Mouse (Mus musculus) liver, embryonic 12.5 days (tissue): Measurements from ENCODE around the gene Trp53i11. TPM values are rescaled to one million over a fixed set of nuclear protein-coding genes. Genes with fewer than 3 reads are reported as not detected.

Experiments
- ATAC-seq: fragments of 200-750 bp; cut with Nextera tagmentation; 2 replicates; pipeline ENCODE4 v1.8.0; 2017; ENCODE audit warnings: moderate number of reproducible peaks, mild to moderate bottlenecking, moderate library complexity
- H3K27ac ChIP-seq: fragments of 300-500 bp; sonication (generic); 2 replicates; pipeline ENCODE4 v1.5.1; 2016; ENCODE audit warnings: mild to moderate bottlenecking
- H3K27me3 ChIP-seq: fragments of 300-500 bp; sonication (generic); replicated peaks from 2 replicates; pipeline ENCODE4 v1.6.1; 2016; ENCODE audit warnings: mild to moderate bottlenecking, moderate library complexity
- H3K36me3 ChIP-seq: fragments of 300-500 bp; sonication (generic); 2 replicates; pipeline ENCODE4 v1.6.1; 2016; ENCODE audit warnings: mild to moderate bottlenecking, moderate library complexity
- H3K4me1 ChIP-seq: fragments of 300-500 bp; sonication (generic); 2 replicates; pipeline ENCODE4 v1.6.1; 2016
- H3K4me2 ChIP-seq: fragments of 300-500 bp; sonication (generic); 2 replicates; pipeline ENCODE4 v1.6.1; 2016; ENCODE audit warnings: mild to moderate bottlenecking, moderate library complexity
- H3K4me3 ChIP-seq: fragments of 300-500 bp; sonication (generic); 2 replicates; pipeline ENCODE4 v1.5.1; 2016; ENCODE audit warnings: mild to moderate bottlenecking, moderate library complexity
- H3K9ac ChIP-seq: fragments of 300-500 bp; sonication (generic); 2 replicates; pipeline ENCODE4 v1.6.1; 2016; ENCODE audit warnings: mild to moderate bottlenecking, moderate library complexity
- H3K9me3 ChIP-seq: fragments of 300-500 bp; sonication (generic); replicated peaks from 2 replicates; pipeline ENCODE4 v1.6.1; 2016; ENCODE audit warnings: mild to moderate bottlenecking, moderate library complexity
- WGBS: fragments of 180-500 bp; shearing (Covaris S2); methylation state at CpG from one replicate; pipeline ENCODE4 v1.1.7; 2016; ENCODE audit not compliant: insufficient replicate concordance; 5-methylcytosine and 5-hydroxymethylcytosine counted together
- polyA plus RNA-seq: library from polyadenylated mRNA; unstranded; fragments of >200 nt; fragmentation: Nextera tagmentation; extraction: Ambion mirVana; gene quantifications from 2 replicates; pipeline ENCODE4 v1.2.1, GENCODE M21; 2016

The Trp53i11 gene
- polyA plus RNA-seq, 1 experiment from 2014 or later = 2.6 TPM

- Histone ChIP-seq H3K9me3 (no peaks in the 10 kb centered on the region), H3K4me1 (peaks cover 5% of the 10 kb centered on the region; the same call in 1 of the 2 replicates), H3K9ac (no peak overlapping the region), H3K4me3 (no peak overlapping the region), H3K36me3 (no peaks in the 10 kb centered on the region), H3K27me3 (no peaks in the 10 kb centered on the region; the same call in 1 of the 2 replicates), H3K27ac (no peak overlapping the region), H3K4me2 (no peak overlapping the region)
- no peak for ATAC-seq
- 31% methylated on average over 10 of the region's 10 CpGs for WGBS
Measured at GRCm38 (mm10) chr2:93203682-93204081, 16.3 kb downstream of the Trp53i11 start.

GRCm38 (mm10) chr2:93204571-93204970 lies 17.2 kb downstream of the Trp53i11 start:
- Histone ChIP-seq H3K9me3 (no peaks in the 10 kb centered on the region), H3K36me3 (no peaks in the 10 kb centered on the region), H3K4me2 (no peak overlapping the region), H3K27ac (no peak overlapping the region), H3K4me1 (peaks cover 5% of the 10 kb centered on the region; the same call in 1 of the 2 replicates), H3K9ac (no peak overlapping the region), H3K27me3 (no peaks in the 10 kb centered on the region; the same call in 1 of the 2 replicates), H3K4me3 (no peak overlapping the region)
- ATAC-seq = no peak
- 62% methylated on average over 6 of the region's 6 CpGs for WGBS

GRCm38 (mm10) chr2:93206126-93206525 lies 18.8 kb downstream of the Trp53i11 start:
- no peaks in the 10 kb centered on the region for H3K36me3 ChIP-seq
- no peak overlapping the region for H3K9ac ChIP-seq
- 79% methylated on average over 1 of the region's 1 CpGs for WGBS

GRCm38 (mm10) chr2:93212386-93212785 lies 25.0 kb downstream of the Trp53i11 start:
- H3K27ac ChIP-seq = no peak overlapping the region
- no peaks in the 10 kb centered on the region for H3K27me3 ChIP-seq
- no peaks in the 10 kb centered on the region for H3K9me3 ChIP-seq
- no peaks in the 10 kb centered on the region for H3K36me3 ChIP-seq
- WGBS = 63% methylated on average over 2 of the region's 2 CpGs
- H3K4me2 ChIP-seq = no peak overlapping the region
- no peak for ATAC-seq
- peaks cover 11% of the 10 kb centered on the region for H3K4me1 ChIP-seq
- no peak overlapping the region for H3K4me3 ChIP-seq
- no peak overlapping the region for H3K9ac ChIP-seq

More at GRCm38 (mm10) chr2:93206126-93206525, 18.8 kb downstream of the Trp53i11 start:
- Histone ChIP-seq H3K4me1 (no peaks in the 10 kb centered on the region), H3K4me2 (no peak overlapping the region), H3K27ac (no peak overlapping the region), H3K4me3 (no peak overlapping the region), H3K9me3 (no peaks in the 10 kb centered on the region), H3K27me3 (no peaks in the 10 kb centered on the region; the same call in 1 of the 2 replicates)
- no peak for ATAC-seq

- Histone ChIP-seq H3K9me3 (no peaks in the 10 kb centered on the region), H3K27me3 (no peaks in the 10 kb centered on the region), H3K36me3 (no peaks in the 10 kb centered on the region), H3K9ac (no peak overlapping the region), H3K4me2 (no peak overlapping the region), H3K27ac (no peak overlapping the region), H3K4me3 (no peak overlapping the region), H3K4me1 (peaks cover 14% of the 10 kb centered on the region)
- ATAC-seq = no peak
- WGBS = 87% methylated on average over 2 of the region's 2 CpGs
Measured at GRCm38 (mm10) chr2:93212865-93213264, 25.5 kb downstream of the Trp53i11 start.

GRCm38 (mm10) chr2:93214192-93214591 lies 26.8 kb downstream of the Trp53i11 start:
- no peak overlapping the region for H3K9ac ChIP-seq
- H3K27ac ChIP-seq = no peak overlapping the region
- no peak overlapping the region for H3K4me2 ChIP-seq
- ATAC-seq = no peak; the same call in 1 of the 2 replicates
- WGBS = 24% methylated on average over 1 of the region's 1 CpGs
- H3K36me3 ChIP-seq = no peaks in the 10 kb centered on the region
- H3K27me3 ChIP-seq = no peaks in the 10 kb centered on the region
- H3K9me3 ChIP-seq = no peaks in the 10 kb centered on the region
- peaks cover 14% of the 10 kb centered on the region for H3K4me1 ChIP-seq
- no peak overlapping the region for H3K4me3 ChIP-seq

- H3K27ac ChIP-seq = no peak overlapping the region
- ATAC-seq = no peak
- H3K9ac ChIP-seq = no peak overlapping the region
- no peaks in the 10 kb centered on the region for H3K27me3 ChIP-seq
- H3K9me3 ChIP-seq = no peaks in the 10 kb centered on the region
- H3K36me3 ChIP-seq = no peaks in the 10 kb centered on the region
- H3K4me1 ChIP-seq = peaks cover 14% of the 10 kb centered on the region
- WGBS = 64% methylated on average over 10 of the region's 10 CpGs
- no peak overlapping the region for H3K4me2 ChIP-seq
- no peak overlapping the region for H3K4me3 ChIP-seq
Measured at GRCm38 (mm10) chr2:93215790-93216189, 28.4 kb downstream of the Trp53i11 start.

- H3K36me3 ChIP-seq = no peaks in the 10 kb centered on the region
- peaks cover 14% of the 10 kb centered on the region for H3K4me1 ChIP-seq
- H3K9ac ChIP-seq = no peak overlapping the region
- 30% methylated on average over 7 of the region's 7 CpGs for WGBS
- no peak overlapping the region for H3K4me2 ChIP-seq
- ATAC-seq = no peak
- no peaks in the 10 kb centered on the region for H3K27me3 ChIP-seq
- H3K27ac ChIP-seq = no peak overlapping the region
- H3K4me3 ChIP-seq = no peak overlapping the region
- H3K9me3 ChIP-seq = no peaks in the 10 kb centered on the region
Measured at GRCm38 (mm10) chr2:93217015-93217414, 29.7 kb downstream of the Trp53i11 start.

GRCm38 (mm10) chr2:93218353-93218990 lies 31.1 kb downstream of the Trp53i11 start:
- Histone ChIP-seq H3K27me3 (no peaks in the 10 kb centered on the region), H3K36me3 (no peaks in the 10 kb centered on the region), H3K4me3 (no peak overlapping the region), H3K9ac (no peak overlapping the region), H3K27ac (no peak overlapping the region), H3K4me1 (peaks cover 14% of the 10 kb centered on the region), H3K4me2 (no peak overlapping the region), H3K9me3 (no peaks in the 10 kb centered on the region)
- WGBS = 68% methylated on average over 7 of the region's 7 CpGs
- ATAC-seq = no peak

- Histone ChIP-seq H3K4me3 (no peak overlapping the region), H3K27me3 (no peaks in the 10 kb centered on the region), H3K9me3 (no peaks in the 10 kb centered on the region), H3K9ac (no peak overlapping the region), H3K4me1 (peaks cover 7% of the 10 kb centered on the region; the same call in 1 of the 2 replicates), H3K36me3 (no peaks in the 10 kb centered on the region), H3K4me2 (no peak overlapping the region), H3K27ac (no peak overlapping the region)
- ATAC-seq = no peak
- WGBS = 68% methylated on average over 3 of the region's 3 CpGs
Measured at GRCm38 (mm10) chr2:93219576-93219975, 32.2 kb downstream of the Trp53i11 start.

- Histone ChIP-seq H3K9me3 (no peaks in the 10 kb centered on the region), H3K4me2 (no peak overlapping the region), H3K9ac (no peak overlapping the region), H3K4me3 (no peak overlapping the region), H3K4me1 (peaks cover 6% of the 10 kb centered on the region; the same call in 1 of the 2 replicates), H3K27ac (no peak overlapping the region), H3K36me3 (no peaks in the 10 kb centered on the region), H3K27me3 (no peaks in the 10 kb centered on the region)
- 61% methylated on average over 5 of the region's 5 CpGs for WGBS
- no peak for ATAC-seq
Measured at GRCm38 (mm10) chr2:93220447-93220846, 33.1 kb downstream of the Trp53i11 start.

- Histone ChIP-seq H3K27ac (no peak overlapping the region), H3K4me3 (no peak overlapping the region), H3K27me3 (no peaks in the 10 kb centered on the region), H3K4me2 (no peak overlapping the region), H3K36me3 (no peaks in the 10 kb centered on the region), H3K4me1 (no peaks in the 10 kb centered on the region; the same call in 1 of the 2 replicates), H3K9ac (no peak overlapping the region), H3K9me3 (no peaks in the 10 kb centered on the region)
- 56% methylated on average over 6 of the region's 6 CpGs for WGBS
- ATAC-seq = no peak
Measured at GRCm38 (mm10) chr2:93223463-93223862, 36.1 kb downstream of the Trp53i11 start.
